Mouse (Mus musculus): Measurements from ENCODE around the gene Ephx4.
A peak's percentile ranks its signal among the peaks of the same experiment; 100 is the strongest.

Ephx4 gene

DNA sequence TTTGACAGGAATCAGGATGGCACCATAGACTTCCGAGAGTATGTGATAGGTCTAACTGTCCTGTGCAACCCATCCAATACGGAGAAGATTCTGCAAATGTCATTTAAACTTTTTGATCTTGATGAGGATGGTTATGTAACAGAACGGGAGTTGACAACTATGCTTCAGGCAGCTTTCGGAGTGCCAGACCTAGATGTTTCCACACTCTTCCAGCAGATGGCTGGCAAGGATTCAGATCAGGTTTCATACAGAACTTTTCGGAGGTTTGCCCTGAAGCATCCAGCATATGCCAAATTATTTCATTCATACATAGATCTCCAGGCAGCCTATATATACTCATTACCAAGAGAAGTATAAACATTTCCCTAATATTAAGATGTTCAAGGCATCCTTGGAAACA is 31.5 kb downstream of the Ephx4 start:
- DNase-seq (ENCODE audit: extremely low spot score): no peak

DNA sequence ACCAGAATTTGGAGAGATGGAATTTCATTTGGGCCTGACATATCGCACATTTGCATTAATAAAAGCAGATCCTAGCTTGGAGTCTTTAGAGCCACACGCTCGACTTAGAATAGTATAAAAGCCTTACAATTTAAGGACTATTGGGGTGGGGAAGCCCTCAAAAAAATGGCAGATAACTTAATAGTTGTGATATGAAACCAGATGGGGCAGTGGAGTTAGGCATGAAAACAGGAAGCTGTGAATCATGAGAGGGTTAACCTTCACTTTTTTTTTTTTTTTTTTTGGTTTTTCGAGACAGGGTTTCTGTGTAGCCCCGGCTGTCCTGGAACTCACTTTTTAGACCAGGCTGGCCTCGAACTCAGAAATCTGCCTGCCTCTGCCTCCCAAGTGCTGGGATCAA is 33.6 kb downstream of the Ephx4 start:
- DNase-seq (ENCODE audit: extremely low spot score): no peak

DNA sequence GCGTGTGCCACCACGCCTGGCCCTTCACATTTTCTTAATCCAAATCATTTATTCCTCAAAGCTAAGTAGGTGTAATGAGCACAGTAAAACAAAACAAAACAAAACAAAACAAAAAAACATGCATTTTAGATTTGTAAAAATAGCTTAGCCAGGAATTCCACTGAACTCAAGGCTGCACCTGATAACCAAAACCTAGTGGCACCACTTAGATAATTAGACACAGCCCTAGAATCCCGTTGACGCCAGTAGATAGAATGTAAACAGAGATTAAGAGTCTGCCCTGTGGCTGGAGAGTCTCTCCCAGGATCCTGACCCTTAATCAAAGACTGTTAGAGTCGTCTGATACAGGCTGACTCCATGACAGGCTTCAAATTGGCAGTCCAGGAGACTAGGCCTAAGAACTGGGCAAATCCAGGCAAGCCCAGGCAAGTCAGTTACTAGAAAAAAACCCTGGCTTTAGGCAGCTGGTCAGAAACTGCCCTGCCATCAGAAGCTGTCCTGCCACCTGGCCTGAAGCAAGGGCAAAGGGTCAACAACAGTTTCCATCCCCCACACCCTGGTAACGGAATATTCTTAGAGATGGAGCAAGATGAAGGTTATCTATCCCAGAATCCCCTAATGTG is 34.2 kb downstream of the Ephx4 start:
- peak; percentile 10 for DNase-seq (ENCODE audit: extremely low spot score)

DNA sequence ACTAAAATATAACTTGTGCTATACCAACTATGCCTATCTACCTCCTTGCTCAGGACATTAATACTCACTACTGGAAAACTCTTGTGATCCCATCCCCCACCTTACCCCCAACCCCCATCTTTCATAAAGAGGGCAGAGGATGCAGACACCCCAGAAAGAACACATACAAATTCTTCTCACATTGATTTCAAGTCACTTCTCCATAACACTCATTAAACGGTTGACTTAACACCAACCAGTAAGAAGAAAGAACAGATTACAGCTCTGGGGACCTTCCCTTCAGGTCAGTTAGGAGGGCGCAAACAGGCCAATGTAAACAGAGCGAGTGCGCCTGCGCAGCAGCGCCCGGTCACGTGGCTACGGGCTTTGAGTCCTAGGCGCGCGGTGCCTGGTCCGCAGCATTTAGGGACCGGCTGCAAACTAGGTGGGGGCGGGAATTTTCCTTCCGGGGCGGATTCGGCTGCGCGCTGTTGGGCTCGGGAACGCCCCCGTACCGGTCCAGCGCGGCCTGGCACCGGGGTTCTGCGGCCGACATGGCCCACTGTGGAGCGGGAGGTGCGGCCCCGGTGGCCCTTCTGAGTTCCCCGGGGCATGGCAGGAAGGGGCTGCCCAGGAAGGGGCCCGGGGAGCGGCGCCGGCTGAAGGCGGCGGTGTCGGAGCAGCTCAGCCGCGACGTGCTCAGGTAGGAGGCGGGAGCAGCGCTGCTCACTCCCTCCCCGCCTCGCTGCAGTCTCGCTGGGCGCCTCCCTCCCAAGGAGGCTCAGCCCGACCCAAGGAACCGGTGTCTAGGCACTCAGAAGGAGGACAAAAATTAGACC is 35.1 kb downstream of the Ephx4 start, which contains the start of gene Btbd8:
TSS of gene Btbd8 (plus strand) at position 534 of the 818 bp plus-strand sequence.
- peak; percentile 99 for DNase-seq (ENCODE audit: extremely low spot score)

GRCm38 (mm10) chr5:107438353-107438752 is 35.8 kb downstream of the Ephx4 start:
- no peak for DNase-seq (ENCODE audit: extremely low spot score)

DNA sequence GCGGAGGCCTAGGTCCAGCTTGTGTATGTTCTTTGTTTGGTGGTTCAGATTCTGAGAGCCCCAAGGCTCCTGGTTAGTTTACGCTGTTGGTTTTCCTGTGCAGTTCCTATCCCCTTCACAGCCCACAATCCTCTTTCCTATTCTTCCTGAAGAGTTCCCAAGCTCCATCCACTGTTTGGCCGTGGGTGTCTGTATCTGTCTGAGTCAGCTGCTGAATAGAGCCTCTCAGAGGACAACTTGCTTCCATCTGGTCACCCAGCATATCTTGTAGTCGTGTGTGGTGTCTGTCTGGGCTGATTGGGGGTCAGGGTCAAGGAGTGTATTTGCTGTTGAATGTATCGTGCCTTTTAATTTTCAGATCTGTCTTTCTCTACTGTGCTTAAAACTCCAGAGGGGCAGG is 39.3 kb downstream of the Ephx4 start:
- DNase-seq (ENCODE audit: extremely low spot score): no peak

DNA sequence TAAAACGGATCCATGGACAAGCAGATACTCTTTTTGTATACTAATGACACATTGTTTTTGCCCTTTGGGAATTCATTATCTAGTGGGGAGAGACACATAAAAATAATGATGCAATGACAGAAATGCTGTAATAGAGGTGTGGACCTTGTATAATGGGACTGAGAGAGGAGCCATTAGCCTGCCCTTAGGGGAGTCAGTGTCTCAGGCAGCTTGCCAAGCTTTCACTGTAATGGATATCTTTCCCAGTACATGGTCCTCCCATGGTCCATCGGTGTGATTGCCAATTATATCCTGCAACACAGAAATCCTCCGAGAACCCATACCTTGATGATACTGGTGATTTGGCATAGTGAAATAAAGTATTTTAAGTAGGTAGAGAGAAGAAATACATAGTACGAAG is 41.7 kb downstream of the Ephx4 start:
- no peak for DNase-seq (ENCODE audit: extremely low spot score)

- no peak for DNase-seq (ENCODE audit: extremely low spot score)
Observed at GRCm38 (mm10) chr5:107447977-107448376, 45.4 kb downstream of the Ephx4 start.

DNA sequence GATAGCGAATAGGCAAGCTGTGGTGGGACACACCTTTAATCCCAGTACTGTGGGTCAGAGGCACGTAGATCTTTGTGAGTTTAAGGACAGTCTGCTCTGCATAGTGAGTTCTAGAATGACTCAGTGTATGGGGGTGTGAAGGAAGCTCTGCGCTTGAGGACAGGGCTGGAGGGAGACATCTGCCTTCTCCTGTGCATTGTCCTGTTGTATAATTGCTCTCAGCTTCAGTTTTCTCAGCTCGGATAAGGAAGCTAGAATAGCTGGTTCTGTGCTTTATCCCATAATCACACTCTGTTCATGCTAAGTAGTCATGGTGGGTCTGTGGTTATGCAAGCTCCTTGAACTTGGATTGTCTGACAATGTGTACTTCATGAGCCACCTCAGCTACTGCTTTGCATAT is 46.2 kb downstream of the Ephx4 start:
- no peak for DNase-seq (ENCODE audit: extremely low spot score)

- no peak for DNase-seq (ENCODE audit: extremely low spot score)
Observed at GRCm38 (mm10) chr5:107449620-107450019, 47.1 kb downstream of the Ephx4 start.

DNA sequence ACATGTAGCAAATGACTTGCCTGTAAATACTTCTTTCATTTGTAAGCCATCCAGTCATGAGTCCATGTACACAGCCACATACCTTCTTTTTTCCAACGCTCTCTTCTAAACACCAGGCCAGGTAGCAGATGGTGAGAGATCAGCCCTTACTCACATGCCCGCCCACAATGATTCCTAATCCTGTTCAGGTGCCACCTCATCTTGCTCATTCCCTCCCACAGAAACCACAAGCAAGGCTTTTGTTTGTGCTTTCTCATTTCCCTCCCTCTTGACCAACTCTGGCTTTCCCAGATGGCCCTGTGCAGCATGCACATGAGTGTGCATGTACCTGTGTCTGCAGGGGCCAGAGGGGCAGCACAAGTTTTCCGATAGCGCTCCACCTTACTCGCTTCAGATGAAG is 47.8 kb downstream of the Ephx4 start:
- no peak for DNase-seq (ENCODE audit: extremely low spot score)

- no peak for DNase-seq (ENCODE audit: extremely low spot score)
Observed at GRCm38 (mm10) chr5:107462147-107463076, 59.9 kb downstream of the Ephx4 start.

DNA sequence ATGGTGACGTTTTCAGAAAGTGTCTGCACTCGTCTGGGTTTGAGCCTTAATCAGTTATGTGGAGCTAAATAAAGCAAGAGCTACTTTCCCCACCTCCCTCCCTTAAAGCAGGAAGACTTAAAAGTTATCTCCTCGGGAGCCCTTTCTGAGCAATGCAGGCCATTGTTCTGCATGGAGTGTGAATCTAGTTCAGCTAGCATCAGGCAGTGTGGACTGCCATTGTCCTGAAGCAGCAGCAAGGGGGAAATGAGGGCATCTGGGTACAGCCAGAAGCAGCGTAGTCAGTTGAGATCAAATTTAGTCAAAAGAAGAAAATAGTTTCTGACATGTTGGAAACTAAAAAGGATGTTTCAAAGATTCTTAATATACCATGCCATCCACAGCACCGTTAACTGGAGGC is 64.0 kb downstream of the Ephx4 start:
- no peak for DNase-seq (ENCODE audit: extremely low spot score)

GRCm38 (mm10) chr5:107467098-107467497 is 64.6 kb downstream of the Ephx4 start:
- no peak for DNase-seq (ENCODE audit: extremely low spot score)

DNA sequence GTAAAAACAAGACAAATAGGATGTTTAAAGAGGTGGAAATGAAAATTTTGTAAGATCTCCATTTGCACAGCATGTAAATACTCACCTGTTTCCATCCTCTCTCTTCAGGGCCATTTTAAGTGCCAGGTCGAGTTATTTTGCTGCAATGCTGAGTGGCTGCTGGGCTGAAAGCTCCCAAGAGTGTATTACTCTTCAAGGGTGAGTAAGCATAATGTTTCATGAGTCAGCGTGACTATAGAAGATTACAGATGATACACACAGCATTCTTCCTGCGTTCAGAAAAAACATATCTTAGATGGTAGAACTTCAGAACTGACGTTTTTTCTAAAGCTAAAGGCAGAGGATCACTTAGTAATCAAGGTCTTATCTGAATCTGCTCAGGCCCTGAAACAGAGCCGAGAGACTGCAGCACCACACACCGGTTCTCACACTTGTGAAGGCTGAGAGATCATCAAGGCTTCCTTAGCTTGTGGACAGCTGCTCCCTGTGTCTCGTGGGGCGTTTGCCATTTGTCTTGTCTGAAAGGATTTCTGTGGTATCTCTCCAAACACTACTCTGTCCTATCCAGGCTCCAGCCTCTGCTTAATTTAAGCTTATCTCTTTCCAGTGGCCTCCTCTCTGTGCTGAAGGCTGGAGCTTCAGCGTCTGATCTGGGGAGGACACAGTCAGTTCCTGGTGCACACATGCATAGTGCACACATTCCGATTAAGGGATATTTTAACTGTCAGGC is 68.2 kb downstream of the Ephx4 start:
- no peak for DNase-seq (ENCODE audit: extremely low spot score)
